Mouse (Mus musculus) induced T-regulatory cell, adult 2 months (primary cell): Measurements from ENCODE around the gene Mgat2.

Experiments
- DNase-seq: peaks from one replicate; pipeline ENCODE4 v3.0.0-alpha.2; 2012; ENCODE audit warnings: low read depth

Gene Mgat2

GRCm38 (mm10) chr12:69213186-69213777 lies 29.3 kb downstream of the Mgat2 start:
- DNase-seq: no peak

- no peak for DNase-seq
Measured at GRCm38 (mm10) chr12:69214393-69214792, 30.4 kb downstream of the Mgat2 start.

GRCm38 (mm10) chr12:69215000-69215785 lies 31.2 kb downstream of the Mgat2 start:
- no peak for DNase-seq

GRCm38 (mm10) chr12:69216587-69216986 lies 32.6 kb downstream of the Mgat2 start:
- no peak for DNase-seq

GRCm38 (mm10) chr12:69220613-69221277 lies 36.8 kb downstream of the Mgat2 start:
- no peak for DNase-seq

- peak; percentile 91 for DNase-seq
Measured at GRCm38 (mm10) chr12:69227776-69228466, 44.0 kb downstream of the Mgat2 start, which contains the start of gene Pole2. Gene Pole2, minus strand, starts transcription at chr12:69228195.

- DNase-seq: peak; percentile 79
Measured at GRCm38 (mm10) chr12:69229251-69229650, 45.3 kb downstream of the Mgat2 start.

GRCm38 (mm10) chr12:69235782-69236181 lies 51.8 kb downstream of the Mgat2 start:
- no peak for DNase-seq
